Mouse (Mus musculus) lung, embryonic 16.5 days (tissue): ENCODE results near the gene Pcsk6. TPM values are rescaled to one million over a fixed set of nuclear protein-coding genes. Genes with fewer than 3 reads are reported as not detected.

Experiments
- ATAC-seq: fragments of 200-750 bp; cut with Nextera tagmentation; 2 replicates; pipeline ENCODE4 v1.8.0; 2017; ENCODE audit warnings: low read depth, mild to moderate bottlenecking, moderate library complexity
- H3K27ac ChIP-seq: fragments of 300-500 bp; sonication (generic); 2 replicates; pipeline ENCODE4 v1.5.1; 2014; ENCODE audit warnings: mild to moderate bottlenecking, control low read depth, low read length
- H3K27me3 ChIP-seq: fragments of 300-500 bp; sonication (generic); 2 replicates; pipeline ENCODE4 v1.6.1; 2014; ENCODE audit warnings: low read depth, low read length, mixed read lengths; ENCODE audit not compliant: control insufficient read depth, insufficient read depth
- H3K36me3 ChIP-seq: fragments of 300-500 bp; sonication (generic); 2 replicates; pipeline ENCODE4 v1.6.1; 2014; ENCODE audit warnings: low read length; ENCODE audit not compliant: control insufficient read depth, insufficient read depth
- H3K4me1 ChIP-seq: fragments of 300-500 bp; sonication (generic); replicated peaks from 2 replicates; pipeline ENCODE4 v1.6.1; 2014; ENCODE audit warnings: low read length, mixed read lengths; ENCODE audit not compliant: control insufficient read depth, insufficient read depth
- H3K4me2 ChIP-seq: fragments of 300-500 bp; sonication (generic); 2 replicates; pipeline ENCODE4 v1.6.1; 2014; ENCODE audit warnings: low read depth, low read length, control low read depth
- H3K4me3 ChIP-seq: fragments of 300-500 bp; sonication (generic); 2 replicates; pipeline ENCODE4 v1.5.1; 2014; ENCODE audit warnings: mild to moderate bottlenecking, low read length, control low read depth
- H3K9ac ChIP-seq: fragments of 300-500 bp; sonication (generic); 2 replicates; pipeline ENCODE4 v1.6.1; 2014; ENCODE audit warnings: low read length, control low read depth
- H3K9me3 ChIP-seq: fragments of 300-500 bp; sonication (generic); 2 replicates; pipeline ENCODE4 v1.6.1; 2016; ENCODE audit warnings: low read length; ENCODE audit not compliant: control insufficient read depth
- WGBS: fragments of 180-500 bp; shearing (Covaris S2); extraction: QIAGEN DNeasy Blood & Tissue Kit; methylation state at CpG from one replicate; pipeline ENCODE4 v1.1.7; 2014; 5-methylcytosine and 5-hydroxymethylcytosine counted together
- polyA plus RNA-seq: library from polyadenylated mRNA; unstranded; fragments of >200 nt; fragmentation: Nextera tagmentation; extraction: Ambion mirVana; gene quantifications from 2 replicates; pipeline ENCODE4 v1.2.1, GENCODE M21; 2015

Gene Pcsk6
- polyA plus RNA-seq, 1 experiment from 2014 or later, result 8.5 TPM

DNA sequence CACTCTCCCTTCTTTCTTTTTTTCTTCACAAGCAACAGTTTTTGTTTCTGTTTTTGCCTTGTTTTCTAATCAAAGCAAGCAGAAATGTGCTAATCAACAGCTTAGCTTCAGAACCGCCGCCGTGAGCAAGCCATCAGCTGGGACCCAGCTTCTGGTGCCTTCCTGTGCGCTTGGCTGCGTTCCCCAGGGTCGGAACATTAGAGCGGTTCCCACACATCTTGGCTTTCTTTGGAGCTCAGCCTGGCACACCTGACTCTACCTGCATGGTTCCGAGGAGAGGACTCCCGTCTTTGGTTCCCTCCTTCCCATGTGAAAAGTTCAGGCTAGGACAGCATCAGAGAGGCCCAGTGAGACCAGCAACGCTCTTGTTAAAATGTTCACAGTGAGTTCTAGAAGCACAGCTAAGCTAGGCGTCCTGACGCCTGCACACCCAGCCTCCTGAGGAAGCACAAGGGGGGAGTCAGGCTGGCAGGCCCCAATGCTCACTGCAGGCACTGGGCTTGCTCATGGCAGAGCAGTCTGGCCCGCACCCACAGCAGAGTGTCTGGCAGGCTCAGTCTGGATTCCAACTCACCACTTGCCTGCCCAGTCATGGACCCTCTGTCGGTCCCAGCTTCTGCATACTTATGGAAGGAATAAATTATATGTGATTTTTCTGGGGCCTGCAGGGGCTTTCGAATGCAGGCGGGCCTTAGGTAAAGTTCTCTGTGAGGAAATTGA lies 139.7 kb downstream of the Pcsk6 start:
- no peak for ATAC-seq
- H3K9ac ChIP-seq, result no peak overlapping the region
- H3K36me3 ChIP-seq, result 0 out of 2 replicates have a peak, but pooled peaks cover 3% of the 10 kb centered on the region
- 0 out of 2 replicates have a peak overlapping the region, but pooled peaks have one; percentile 20 for H3K27ac ChIP-seq
- peaks cover 3% of the 10 kb centered on the region for H3K9me3 ChIP-seq
- WGBS, result 76% methylated on average over 16 of the region's 16 CpGs
- H3K4me2 ChIP-seq, result no peak overlapping the region
- H3K4me3 ChIP-seq, result no peak overlapping the region
- no peaks in the 10 kb centered on the region for H3K27me3 ChIP-seq
- no peaks in the 10 kb centered on the region; the same call in 1 of the 2 replicates for H3K4me1 ChIP-seq

- H3K4me1 ChIP-seq, result no peaks in the 10 kb centered on the region; the same call in 1 of the 2 replicates
- no peak for ATAC-seq
- no peak overlapping the region for H3K27ac ChIP-seq
- H3K4me2 ChIP-seq, result no peak overlapping the region
- WGBS, result 39% methylated on average over 3 of the region's 3 CpGs
- no peak overlapping the region for H3K4me3 ChIP-seq
- no peaks in the 10 kb centered on the region for H3K27me3 ChIP-seq
- 0 out of 2 replicates have a peak, but pooled peaks cover 3% of the 10 kb centered on the region for H3K36me3 ChIP-seq
- no peak overlapping the region for H3K9ac ChIP-seq
- H3K9me3 ChIP-seq, result peaks cover 3% of the 10 kb centered on the region
Measured at GRCm38 (mm10) chr7:66001797-66002196, 140.3 kb downstream of the Pcsk6 start.

DNA sequence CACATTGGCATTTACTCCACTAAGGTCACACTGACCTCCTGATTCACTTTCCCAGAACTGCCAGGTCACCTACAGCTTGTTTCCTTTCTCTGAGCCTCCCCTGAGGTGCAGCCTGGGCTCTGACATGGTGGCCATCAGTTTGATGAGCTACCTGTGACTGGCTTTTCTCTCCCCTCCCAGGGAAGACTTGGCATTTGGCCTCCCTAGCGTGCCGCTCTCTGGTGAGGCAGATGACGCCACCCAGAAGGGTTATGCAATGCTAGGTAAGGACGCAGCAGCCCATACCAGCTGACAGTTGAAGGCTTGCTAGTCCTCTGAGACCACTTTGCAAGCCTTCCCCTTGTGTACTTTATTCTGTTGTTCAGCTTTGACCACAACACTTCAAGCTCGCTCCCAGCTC lies 141.9 kb downstream of the Pcsk6 start:
- Histone ChIP-seq H3K27me3 (no peaks in the 10 kb centered on the region), H3K36me3 (0 out of 2 replicates have a peak, but pooled peaks cover 3% of the 10 kb centered on the region), H3K9me3 (peaks cover 3% of the 10 kb centered on the region), H3K4me2 (no peak overlapping the region), H3K4me1 (no peaks in the 10 kb centered on the region; the same call in 1 of the 2 replicates), H3K27ac (no peak overlapping the region), H3K9ac (no peak overlapping the region), H3K4me3 (no peak overlapping the region)
- 87% methylated on average over 5 of the region's 5 CpGs for WGBS
- ATAC-seq, result no peak

- Histone ChIP-seq H3K4me2 (no peak overlapping the region), H3K27me3 (no peaks in the 10 kb centered on the region), H3K4me1 (no peaks in the 10 kb centered on the region; the same call in 1 of the 2 replicates), H3K36me3 (0 out of 2 replicates have a peak, but pooled peaks cover 2% of the 10 kb centered on the region), H3K27ac (no peak overlapping the region), H3K9me3 (peaks cover 3% of the 10 kb centered on the region), H3K4me3 (no peak overlapping the region), H3K9ac (no peak overlapping the region)
- WGBS, result 82% methylated on average over 13 of the region's 13 CpGs
- no peak for ATAC-seq
Measured at GRCm38 (mm10) chr7:66003865-66004638, 142.5 kb downstream of the Pcsk6 start.

GRCm38 (mm10) chr7:66005066-66005465 lies 143.5 kb downstream of the Pcsk6 start:
- 70% methylated on average over 10 of the region's 10 CpGs for WGBS
- H3K27ac ChIP-seq, result no peak overlapping the region
- no peaks in the 10 kb centered on the region for H3K9me3 ChIP-seq
- H3K36me3 ChIP-seq, result no peaks in the 10 kb centered on the region
- H3K4me3 ChIP-seq, result no peak overlapping the region
- no peak overlapping the region for H3K4me2 ChIP-seq
- no peaks in the 10 kb centered on the region for H3K27me3 ChIP-seq
- no peak for ATAC-seq
- no peak overlapping the region for H3K9ac ChIP-seq
- H3K4me1 ChIP-seq, result no peaks in the 10 kb centered on the region; the same call in 1 of the 2 replicates

GRCm38 (mm10) chr7:66008161-66008891 lies 146.8 kb downstream of the Pcsk6 start:
- no peak overlapping the region for H3K4me3 ChIP-seq
- H3K9ac ChIP-seq, result no peak overlapping the region
- H3K4me1 ChIP-seq, result no peaks in the 10 kb centered on the region; the same call in 1 of the 2 replicates
- no peak overlapping the region for H3K27ac ChIP-seq
- H3K9me3 ChIP-seq, result no peaks in the 10 kb centered on the region
- no peak overlapping the region for H3K4me2 ChIP-seq
- no peaks in the 10 kb centered on the region for H3K36me3 ChIP-seq
- WGBS, result 68% methylated on average over 11 of the region's 11 CpGs
- ATAC-seq, result no peak
- no peaks in the 10 kb centered on the region for H3K27me3 ChIP-seq

DNA sequence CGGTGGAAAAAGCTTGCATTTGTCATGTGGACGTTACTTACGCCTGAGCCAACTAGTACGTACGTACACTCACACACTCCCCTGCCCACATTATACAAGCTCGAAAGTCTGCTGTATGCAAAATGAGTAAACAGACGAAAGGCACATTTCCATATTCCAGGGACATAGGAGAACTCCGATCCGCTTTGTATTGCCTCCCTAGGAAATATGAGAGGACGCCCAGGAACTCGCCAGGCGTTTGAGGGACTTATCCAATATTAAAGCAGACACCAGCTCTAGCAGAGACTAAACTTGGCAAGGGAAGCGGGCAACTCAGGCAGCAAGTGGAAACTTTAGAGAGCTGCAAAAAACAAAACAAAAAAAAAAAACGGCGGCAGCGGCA lies 147.3 kb downstream of the Pcsk6 start:
- Histone ChIP-seq H3K9me3 (no peaks in the 10 kb centered on the region), H3K4me1 (no peaks in the 10 kb centered on the region; the same call in 1 of the 2 replicates), H3K9ac (no peak overlapping the region), H3K27ac (no peak overlapping the region), H3K27me3 (no peaks in the 10 kb centered on the region), H3K4me2 (no peak overlapping the region), H3K4me3 (no peak overlapping the region), H3K36me3 (no peaks in the 10 kb centered on the region)
- 60% methylated on average over 16 of the region's 16 CpGs for WGBS
- ATAC-seq, result no peak

DNA sequence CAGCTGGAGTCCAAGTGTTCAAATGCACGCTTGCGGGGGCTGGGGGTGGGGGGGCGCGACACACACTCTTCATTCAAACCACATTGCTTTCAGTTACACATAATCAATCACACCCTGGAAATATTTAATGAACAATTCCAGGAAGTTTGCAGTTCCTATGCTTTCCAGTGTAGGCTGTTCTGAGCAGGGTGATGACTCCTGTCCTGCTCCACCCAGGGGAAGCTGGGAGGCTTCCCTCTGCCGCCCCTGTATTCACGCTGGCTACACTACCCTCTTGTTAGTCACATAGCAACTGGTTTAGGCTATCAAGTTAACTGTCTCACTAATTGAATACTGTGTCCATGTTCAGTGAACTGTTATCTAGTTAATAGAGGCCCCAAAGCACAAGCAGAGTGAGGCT lies 149.0 kb downstream of the Pcsk6 start:
- peak; percentile 51 for ATAC-seq
- H3K4me1 ChIP-seq, result no peaks in the 10 kb centered on the region; the same call in 1 of the 2 replicates
- no peaks in the 10 kb centered on the region for H3K27me3 ChIP-seq
- WGBS, result 54% methylated on average over 6 of the region's 6 CpGs
- no peak overlapping the region for H3K9ac ChIP-seq
- H3K4me2 ChIP-seq, result no peak overlapping the region
- H3K9me3 ChIP-seq, result no peaks in the 10 kb centered on the region
- no peak overlapping the region for H3K27ac ChIP-seq
- no peaks in the 10 kb centered on the region for H3K36me3 ChIP-seq
- no peak overlapping the region for H3K4me3 ChIP-seq

- 72% methylated on average over 2 of the region's 2 CpGs for WGBS
- H3K27ac ChIP-seq, result no peak overlapping the region
- no peaks in the 10 kb centered on the region for H3K9me3 ChIP-seq
- H3K9ac ChIP-seq, result no peak overlapping the region
- no peak for ATAC-seq
- H3K4me1 ChIP-seq, result no peaks in the 10 kb centered on the region
- no peaks in the 10 kb centered on the region for H3K27me3 ChIP-seq
- H3K4me3 ChIP-seq, result no peak overlapping the region
- H3K36me3 ChIP-seq, result no peaks in the 10 kb centered on the region
- no peak overlapping the region for H3K4me2 ChIP-seq
Measured at GRCm38 (mm10) chr7:66027747-66028146, 166.2 kb downstream of the Pcsk6 start.
